Mouse (Mus musculus) frontal cortex, postnatal 36 days (tissue): ENCODE data around the gene Erv3.
A peak's percentile ranks its signal among the peaks of the same experiment; 100 is the strongest.
"Not testable (repeated sequence)": the region's sequence is repeated elsewhere in the genome, so short reads cannot be mapped to it uniquely, and the experiment has no call there.

ENCODE experiments used
- DNase-seq, 2 experiments: peaks; one replicate each; pipeline ENCODE4 v3.0.0; 2022; ENCODE audit warnings: low spot score in 2 of 2

Gene Erv3

DNA sequence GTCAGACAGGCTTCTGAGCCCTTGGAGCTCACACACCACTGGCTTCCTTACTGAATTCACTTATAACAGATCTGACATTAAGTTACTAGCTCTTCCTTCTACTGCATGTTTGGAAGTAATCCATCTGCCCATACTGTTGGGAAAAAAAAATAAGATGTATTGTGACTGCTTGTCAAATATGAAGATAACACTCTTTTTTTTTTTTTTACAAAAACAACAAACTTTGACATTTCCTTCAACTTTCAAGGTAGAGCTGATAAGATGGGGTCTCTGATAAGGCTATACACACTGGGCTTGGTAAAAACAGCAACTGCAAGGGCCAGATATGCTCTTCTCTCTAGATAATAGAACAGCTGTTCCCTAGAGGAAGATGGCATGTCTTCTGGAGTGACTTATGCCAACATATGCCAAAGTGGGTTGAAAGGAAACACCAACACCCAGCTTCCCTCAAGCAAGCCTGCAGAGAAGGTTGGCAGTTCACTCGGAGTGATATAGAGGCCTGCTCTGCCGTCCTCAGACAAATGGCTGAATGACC, 4.8 kb upstream of the Erv3 start:
- DNase-seq, result no peak

DNA sequence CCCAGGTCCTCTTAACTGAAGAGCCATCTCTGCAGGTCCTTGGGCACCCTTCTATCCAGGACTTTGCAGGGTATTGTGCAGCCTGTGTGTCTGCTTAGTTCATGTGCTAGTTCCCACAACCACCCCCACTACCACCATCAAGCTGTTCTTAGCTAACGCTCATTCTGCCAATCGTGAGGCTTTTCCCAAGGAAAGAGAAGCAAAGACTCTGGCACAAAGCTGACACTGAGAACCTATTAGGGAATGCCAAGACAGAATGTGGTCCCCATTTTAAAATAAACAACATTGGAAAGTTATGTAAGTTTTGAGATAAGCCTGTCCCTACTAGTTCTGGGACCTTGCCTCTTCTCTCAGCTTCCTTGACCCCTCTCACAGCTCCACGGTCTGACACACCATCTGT, 3.9 kb upstream of the Erv3 start:
- no peak for DNase-seq

DNA sequence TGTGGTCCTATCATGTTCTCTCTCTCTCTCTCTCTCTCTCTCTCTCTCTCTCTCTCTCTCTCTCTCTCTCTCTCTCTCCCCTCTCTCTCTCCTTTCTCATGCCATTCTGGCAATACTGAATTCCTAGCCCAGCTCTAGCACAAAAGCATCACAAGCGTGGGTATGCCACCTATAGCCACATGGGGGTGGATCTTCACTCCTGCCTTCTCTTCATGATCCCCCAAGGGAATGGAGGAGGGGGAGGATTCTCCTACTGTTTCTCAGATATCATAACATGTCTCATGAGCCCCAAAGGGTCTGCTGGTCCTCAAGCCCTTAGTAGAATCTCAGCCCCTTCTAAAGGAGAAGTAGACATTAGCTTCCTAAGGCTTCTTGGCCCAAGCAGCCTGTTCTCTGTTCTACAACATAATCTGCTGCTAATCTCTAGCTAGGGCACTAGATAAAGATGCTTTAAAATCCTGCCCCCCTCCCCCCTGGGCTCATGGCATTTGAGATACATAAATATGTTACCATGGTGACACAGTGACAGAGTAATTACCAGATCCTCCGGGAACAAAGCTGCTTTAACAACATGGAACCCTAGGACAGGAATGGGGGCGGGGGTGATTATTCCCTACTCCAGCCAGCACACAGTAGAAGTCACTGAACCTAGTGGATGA, 3.2 kb upstream of the Erv3 start:
- no peak for DNase-seq

DNA sequence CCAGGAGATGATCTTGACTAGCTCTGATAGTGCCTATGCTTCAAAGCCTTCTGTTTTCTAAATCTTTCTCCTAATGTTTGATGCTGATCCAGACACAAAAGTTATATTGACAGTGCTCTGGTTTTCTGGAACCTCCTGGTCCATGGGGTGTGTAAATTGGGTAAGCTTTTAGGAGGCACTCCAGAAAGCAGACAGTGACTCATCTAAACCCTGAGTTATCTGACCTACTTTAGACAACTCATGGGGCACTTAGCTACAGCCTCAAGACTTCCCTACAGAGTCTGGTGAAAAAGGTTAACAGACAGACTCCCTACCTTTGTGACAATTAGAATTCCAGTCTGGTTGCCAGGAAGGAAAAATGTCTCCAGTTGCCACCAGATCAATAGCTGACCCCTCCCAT, 1.7 kb downstream of the Erv3 start:
- no peak for DNase-seq

DNA sequence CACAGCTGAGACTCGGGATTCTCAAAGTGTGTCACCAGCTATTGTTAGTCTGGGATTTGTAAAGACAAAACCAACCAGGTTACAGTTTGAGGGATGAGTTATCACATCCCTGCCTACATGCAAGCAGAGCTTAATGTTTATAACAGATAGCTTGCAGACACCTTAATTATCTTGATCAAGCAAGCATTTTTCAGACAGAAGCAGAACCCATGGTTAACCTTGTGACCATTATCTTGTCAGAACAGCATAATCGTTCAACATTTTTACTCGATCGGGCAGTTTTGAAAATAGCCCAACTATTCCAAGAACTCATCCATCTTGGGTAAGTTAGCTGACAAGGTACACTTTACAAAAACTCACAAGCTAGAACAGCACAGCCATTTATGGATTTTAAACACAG, 5.8 kb downstream of the Erv3 start:
- no peak for DNase-seq

DNA sequence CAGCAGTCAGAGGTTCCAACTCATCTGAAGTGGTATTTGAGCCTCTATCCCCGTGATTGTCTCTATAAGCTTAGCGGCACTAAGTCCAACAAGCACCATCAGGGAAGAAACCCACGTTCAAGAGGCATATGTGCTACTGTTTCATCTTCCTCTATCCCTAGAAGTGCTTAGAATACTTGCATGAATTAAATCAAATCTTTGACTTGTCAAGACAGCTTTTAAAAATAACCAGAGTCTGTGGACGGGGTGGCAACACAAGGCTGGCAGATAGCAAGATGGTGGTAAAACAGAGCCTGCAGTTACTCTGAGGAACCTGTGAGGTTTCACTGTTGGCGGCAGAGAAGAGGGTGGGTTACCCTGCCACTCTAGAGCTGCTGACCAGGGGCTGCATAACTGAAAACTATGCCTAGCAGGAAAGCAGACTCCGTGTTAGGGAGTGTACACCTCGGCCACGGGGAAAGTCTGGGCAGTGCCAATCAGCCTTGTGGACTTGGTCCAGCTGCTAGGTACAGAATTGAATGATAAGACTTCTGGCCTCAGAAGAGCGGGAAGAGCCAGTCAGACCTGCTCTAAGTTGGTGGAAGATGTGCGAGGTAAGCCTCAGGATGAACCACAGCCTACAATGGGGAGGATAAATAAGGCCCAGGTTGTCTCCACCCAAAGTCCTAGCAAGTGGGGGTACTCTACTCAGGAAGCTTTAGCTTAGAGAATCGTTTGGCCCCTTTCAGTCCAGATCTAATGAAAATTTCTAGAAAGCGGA, 8.0 kb downstream of the Erv3 start:
- peak; percentile 24 to 66 for DNase-seq

DNA sequence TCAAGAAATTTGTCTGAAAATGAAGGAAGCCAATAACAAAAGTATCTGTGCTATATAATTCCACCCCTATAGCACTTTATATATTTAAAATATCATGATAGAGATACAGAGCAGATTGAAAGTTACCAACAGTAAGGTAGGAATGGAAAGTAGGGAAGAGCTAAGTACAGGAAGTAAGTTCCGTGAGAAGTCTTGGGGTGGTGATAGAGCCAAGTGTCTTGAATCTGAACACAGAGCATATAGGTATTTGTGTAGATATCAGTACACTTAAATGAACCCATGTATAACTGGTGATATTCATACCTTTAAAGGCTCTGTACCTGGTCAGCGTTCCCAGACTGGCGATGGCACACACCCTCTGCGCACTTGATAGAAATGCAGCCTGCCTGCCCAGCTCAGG, 9.5 kb downstream of the Erv3 start:
- no peak for DNase-seq

DNA sequence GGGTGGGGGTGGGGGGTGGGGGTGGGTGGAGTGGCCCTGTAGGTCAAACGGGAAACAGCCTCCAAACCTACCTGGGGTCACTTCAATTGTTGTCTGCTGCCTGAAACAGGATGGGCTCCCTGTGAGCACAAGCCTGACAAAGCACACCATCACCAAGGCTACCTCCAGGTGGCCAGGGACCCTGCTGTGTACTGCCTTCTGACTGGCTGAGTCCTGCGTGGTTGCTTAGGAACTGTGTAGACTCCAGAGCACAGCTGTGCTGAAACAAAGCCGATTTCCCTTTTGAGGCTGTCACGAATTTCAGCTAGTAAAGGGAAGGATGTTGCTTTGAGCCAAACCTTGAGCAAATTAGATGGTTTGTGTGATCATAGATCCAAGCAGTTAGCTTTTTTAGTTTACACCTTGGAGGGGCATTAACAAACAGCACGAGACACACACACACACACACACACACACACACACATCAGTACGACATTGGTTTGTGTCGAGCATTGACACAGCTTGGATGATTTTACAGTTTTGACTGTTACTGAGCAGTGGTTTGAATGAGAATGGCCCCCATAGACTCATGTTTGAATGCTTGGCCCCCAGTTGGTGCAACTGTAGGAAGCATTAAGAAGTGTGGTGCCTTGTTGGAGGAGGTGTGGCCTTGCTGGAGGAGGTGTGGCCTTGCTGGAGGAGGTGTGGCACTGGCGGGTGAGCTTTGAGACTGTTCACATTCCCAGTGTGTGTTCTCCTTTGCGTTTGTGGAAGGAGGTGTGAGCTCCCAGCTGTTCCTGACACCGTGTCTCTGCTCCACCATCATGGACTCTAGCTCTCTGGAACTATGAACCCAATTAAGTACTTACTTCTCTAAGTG, 11.8 kb downstream of the Erv3 start:
- peak; percentile 55 to 75 for DNase-seq

DNA sequence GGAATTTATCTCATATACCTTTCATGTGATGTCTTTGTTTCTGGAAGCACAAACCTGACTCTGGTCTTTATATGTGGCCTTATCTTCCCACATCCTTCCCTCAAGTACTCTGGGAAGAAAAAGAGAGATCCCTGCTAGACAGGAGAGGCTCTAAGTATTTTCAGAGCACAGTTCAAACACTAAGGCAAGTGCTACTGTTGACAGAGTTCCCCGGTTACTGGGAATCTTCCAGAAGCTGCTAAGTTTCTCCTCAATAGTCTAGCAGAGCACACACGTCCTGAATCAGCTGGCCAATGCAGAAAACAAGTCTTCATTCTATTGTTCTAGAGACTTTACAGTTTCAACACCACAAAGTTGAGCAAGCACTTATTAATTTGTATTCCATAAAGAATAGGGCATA, 12.7 kb downstream of the Erv3 start:
- no peak for DNase-seq

DNA sequence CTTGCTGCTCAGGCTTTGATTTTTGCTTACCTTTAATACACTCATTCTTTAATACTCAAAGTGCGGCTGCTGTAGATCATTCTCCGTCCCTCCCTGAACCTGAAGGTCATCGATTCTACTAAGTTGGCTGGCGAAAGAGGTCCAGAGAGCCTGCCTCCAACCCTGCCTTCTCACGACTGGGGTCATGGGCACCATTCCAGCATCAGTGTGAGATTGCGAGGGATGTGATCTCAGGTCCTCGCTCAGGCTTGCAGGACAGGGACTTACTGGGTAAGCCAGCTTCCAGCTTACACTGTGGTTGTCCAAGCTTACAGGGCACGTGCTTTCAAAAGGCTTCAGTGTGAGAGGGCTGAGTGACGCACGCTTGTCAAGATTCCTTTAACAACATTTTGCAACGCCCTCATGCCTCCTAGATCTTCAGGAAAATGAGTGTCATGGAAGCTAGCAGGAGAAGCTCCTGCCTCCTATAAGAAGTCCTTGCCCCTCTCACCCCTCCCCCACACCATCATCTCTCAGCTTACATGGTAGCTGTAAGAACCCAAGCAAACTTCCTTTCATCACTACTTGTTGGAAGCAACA, 13.3 kb downstream of the Erv3 start:
- DNase-seq, result no peak

DNA sequence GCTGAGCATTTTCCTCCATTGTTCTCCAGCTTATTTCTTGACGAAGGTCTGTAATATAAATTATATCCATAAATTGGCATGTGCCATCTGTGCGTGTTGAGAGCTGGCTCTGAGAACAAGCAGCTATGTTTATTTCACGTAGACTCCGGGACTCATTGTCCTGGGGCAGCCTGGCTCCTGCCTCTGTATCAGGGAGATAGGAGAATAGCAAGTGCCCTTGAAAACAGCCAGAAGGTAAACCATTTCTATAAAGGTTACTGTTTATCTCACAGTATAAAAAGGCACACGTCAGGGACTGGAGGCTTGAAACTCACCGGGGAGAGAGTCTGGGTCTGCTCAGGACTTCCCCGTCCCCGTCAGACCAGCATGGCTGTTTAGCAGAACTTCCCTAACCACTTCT, 13.9 kb downstream of the Erv3 start:
- no peak for DNase-seq

DNA sequence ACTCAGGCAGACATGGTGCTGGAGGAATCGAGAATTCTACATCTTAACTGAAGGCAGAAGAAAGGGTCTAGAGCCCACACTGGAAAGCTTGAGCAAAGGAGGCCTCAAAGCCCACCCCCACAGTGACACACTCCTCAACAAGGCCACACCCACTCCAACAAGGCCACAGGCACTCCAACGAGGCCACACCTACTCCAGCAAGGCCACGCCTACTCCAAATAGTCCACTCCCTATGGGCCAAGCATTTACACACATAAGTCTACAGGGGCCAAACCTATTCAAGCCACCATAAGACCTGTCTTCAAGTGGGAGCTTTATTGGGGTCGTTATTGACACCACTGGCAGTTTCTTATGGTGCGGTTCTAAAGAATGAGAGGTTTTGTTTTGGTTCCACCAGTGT, 17.0 kb downstream of the Erv3 start:
- no peak for DNase-seq

DNA sequence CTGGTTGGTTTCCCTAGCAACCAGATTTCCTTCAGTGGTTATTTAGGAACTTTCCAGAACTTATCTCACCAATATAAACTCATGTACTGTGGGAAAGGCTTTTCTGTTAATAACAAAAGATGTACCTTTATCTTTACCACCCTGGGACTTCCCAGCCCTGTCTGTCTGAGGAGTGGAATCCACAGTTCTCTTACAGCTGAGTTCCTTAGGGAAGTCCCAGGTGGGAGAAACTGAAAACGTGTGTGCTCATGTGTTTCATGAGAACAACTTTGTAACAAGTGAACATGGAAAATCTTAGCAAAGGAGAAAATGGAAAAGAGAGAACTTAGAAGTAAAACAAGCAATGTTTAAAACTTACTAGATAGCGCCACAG, 18.2 kb downstream of the Erv3 start:
- no peak for DNase-seq

DNA sequence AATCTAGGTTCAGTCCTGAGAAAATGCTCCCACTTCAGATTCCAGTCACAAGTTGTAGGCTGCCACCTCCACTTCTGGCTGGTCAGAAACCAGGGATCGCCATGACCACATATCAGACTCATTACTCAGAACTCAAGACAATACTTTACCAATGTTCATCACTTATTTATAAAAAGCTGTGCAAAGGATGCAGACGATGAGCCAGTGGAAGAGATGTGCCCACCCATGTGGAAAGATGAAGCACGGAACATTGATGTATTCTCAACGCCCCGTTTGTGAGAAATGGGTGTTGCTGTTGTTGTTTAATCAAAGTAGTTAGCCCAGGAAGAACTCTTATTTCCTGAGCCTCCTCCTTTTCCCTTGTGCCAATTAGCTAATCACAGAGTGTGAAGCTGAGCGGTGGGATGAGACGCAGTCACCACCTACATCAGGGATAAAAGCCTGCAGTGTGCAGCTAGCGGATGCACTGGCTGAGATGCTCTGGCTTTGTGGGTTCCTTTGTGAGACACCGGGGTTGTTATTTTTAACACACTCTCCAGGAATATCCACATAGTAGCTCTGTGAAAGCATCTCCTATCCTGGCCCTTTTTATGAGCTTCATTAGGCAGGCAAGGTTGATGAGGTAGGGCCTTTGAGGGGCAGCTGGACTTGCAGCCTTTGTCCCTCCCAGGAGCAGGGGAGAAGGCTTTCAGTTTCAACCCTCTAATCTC, 18.8 kb downstream of the Erv3 start:
- DNase-seq, result peak; percentile 30 to 41

DNA sequence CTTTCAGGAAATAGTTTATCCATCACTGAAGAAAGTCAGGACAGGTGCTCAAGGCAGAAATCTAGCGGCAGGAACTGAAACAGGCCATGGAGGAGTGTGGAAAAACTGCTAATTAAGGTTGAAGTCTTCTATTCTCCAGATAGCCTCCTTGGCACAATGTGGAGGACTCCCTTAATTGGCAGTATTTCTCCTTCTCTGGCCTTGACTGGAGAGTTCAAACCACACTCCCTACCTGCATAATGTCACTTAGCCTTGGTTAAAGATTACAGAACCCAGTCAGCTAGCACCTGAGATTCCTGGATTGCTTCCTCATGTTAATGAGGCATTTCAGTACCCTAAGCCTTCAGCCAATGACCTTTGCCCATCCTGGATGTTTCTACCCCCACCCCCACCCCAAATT, 25.3 kb downstream of the Erv3 start:
- DNase-seq, result no peak

DNA sequence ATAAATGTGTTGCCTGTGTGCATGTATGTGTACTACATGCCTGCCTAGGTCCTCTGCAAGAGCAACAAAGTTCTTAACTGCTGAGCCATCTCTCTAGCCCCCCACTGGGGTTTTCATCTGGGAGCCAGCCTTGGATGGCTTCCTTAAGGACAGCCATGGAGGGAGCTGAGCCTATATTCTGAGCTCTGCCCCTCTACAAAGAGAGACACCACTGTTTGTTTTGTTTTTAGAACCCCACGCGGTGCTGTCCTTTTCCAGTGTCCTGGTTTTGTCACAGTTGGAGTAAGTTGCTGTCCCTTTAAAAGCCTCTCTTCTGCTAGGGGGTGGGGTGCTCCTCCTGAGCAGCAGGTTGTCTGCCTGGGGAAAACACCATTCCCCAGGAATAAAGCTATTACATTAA, 27.7 kb downstream of the Erv3 start:
- DNase-seq, result no peak

DNA sequence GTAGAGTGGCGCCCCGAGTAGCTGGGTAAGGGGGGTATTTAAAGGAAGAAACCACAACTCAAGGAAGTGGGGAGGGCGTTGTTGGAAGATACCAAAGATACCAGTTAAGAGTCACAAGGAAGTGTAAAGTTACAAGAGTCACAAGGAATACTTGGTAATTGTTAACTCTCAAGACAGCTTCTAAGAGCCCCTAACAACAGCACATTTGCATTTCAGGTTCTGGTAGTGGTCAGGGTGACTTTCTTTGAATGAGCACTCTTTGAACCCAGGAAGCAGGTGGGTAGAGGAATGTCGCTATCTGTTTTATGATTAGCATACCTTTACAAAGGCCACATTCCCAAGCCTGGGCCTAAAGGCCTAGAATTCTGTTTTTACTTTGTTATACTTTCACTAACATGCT, 28.6 kb downstream of the Erv3 start:
- not testable (repeated sequence) for DNase-seq

DNA sequence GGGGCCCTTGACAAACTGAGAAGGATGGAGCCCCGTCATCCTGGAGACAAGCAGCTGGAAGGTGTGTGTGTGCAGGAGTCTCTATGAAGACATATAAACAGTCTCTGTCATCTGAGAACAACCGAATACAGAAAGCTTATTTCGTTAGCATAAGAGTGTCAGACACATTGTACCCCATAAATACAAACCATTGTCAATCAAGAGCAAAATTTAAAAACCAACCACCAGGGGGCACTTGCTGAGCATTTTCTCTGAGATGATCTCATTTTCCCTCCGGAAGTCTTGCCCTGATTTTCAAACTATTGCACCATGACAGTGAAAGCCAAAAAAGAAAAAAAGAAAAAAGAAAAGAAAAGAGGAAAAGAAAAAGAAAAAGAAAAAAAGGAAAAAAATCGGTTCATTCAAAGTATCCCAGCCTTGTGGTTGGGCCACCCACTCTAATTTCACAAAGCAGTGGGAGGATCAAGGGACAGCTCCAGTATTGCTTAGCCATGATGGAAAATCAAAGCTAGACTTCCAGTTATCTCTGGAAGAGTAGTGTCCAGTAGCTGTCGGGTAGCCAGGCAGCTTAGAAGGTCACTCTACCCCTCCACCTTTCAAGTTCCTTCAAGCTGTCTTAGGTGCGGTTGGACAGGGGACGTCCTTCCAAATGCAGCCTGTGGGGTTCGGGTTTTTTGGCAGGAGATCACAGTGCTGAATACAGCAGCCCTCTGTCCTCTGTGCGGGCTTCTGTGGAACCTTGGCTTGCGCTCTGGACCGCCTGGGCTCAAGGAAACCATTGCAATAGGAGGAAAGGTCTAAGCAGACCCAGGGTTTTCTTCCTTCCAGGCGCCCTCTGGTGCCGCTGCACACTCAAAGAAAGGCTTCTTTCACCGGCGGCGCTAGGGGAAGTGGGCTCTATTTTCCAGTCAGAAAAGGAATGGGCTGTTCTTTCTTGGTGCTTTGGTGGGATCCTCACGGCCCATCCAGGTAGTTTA, 31.3 kb downstream of the Erv3 start:
- peak in 1 of 2 experiments; percentile 76 for DNase-seq

DNA sequence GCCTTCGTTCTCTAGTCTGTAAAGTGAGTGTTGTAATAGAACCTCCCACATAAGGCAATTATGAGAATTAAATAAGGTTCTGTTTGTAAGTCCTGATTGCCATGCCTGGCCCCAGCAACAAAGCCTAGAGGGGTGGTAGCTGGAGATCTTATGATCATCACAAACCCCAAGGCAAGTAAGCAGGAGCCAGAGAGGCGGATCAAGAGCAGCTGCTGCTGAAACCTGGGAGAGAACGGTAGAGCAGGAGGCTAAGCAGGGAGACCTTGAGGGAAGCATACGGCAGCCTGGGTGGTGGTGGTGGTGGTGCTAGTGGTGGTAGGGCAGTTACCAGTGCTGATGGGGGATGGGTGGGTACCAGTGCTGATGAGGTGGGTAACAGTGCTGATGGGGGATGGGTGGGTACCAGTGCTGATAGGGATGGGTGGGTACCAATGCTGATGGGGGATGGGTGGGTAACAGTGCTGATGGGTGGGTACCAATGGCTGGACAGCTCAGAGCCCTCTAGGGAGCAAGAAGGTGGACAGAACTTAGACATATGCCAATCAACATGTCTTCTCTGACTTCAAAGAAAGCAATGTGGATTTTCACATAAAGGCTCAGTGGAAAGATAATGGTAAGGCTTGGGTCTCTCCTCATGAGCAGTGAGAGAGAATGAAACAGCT, 32.4 kb downstream of the Erv3 start:
- no peak for DNase-seq

DNA sequence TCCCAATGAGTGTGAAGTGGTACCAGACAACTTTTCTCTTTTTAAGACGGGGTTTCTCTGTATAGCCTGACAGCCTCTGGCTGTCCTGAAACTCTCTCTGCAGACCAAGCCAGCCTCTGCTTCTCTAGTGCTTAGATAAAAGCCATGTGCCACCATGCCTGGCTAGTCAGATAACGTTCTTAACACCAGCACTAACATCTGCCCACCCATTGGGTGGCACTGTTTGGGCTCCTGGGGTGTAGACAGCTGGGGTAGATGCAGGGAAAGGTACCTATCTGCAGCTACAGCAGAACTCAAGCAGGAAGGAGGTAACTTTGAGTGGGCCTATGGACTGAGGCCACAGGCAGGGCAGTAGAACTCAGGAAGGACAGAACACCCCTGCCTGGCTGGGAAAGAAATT, 34.0 kb downstream of the Erv3 start:
- no peak for DNase-seq
